Mouse (Mus musculus) frontal cortex, postnatal 36 days (tissue): ENCODE measurements at regions not wholly inside any gene's neighbourhood (a gene's known extent, or its start where the extent isn't known, plus 50 kb on each side); places are given as distances from the start of the nearest gene placed in this dataset.
A peak's percentile ranks its signal among the peaks of the same experiment; 100 is the strongest.
"Not testable (repeated sequence)": the region's sequence is repeated elsewhere in the genome, so short reads cannot be mapped to it uniquely, and the experiment has no call there.

Experiments
- DNase-seq, 2 experiments: peaks; one replicate each; pipeline ENCODE4 v3.0.0; 2022; ENCODE audit warnings: low spot score in 2 of 2

- no peak for DNase-seq
Observed at GRCm38 (mm10) chr3:18522562-18522961, 574.4 kb downstream of the Cypt12 start.

- no peak for DNase-seq
Observed at GRCm38 (mm10) chr3:18524011-18524410, 575.8 kb downstream of the Cypt12 start.

- DNase-seq = no peak
Observed at GRCm38 (mm10) chr3:18557201-18557600, 609.0 kb downstream of the Cypt12 start.

- no peak for DNase-seq
Observed at GRCm38 (mm10) chr3:18560282-18560785, 612.1 kb downstream of the Cypt12 start.

GRCm38 (mm10) chr3:18580911-18581626 is 632.9 kb downstream of the Cypt12 start:
- DNase-seq = not testable (repeated sequence)

- DNase-seq = no peak
Observed at GRCm38 (mm10) chr3:18620608-18621007, 672.4 kb downstream of the Cypt12 start.

- peak; percentile 56 to 61 for DNase-seq
Observed at GRCm38 (mm10) chr3:18623831-18624304, 675.7 kb downstream of the Cypt12 start.

GRCm38 (mm10) chr3:18624381-18625145 is 676.4 kb downstream of the Cypt12 start:
- peak in 1 of 2 experiments; percentile 55 for DNase-seq

GRCm38 (mm10) chr3:18625395-18626328 is 677.5 kb downstream of the Cypt12 start:
- DNase-seq = no peak

- no peak for DNase-seq
Observed at GRCm38 (mm10) chr3:18626375-18626774, 678.2 kb downstream of the Cypt12 start.

- no peak for DNase-seq
Observed at GRCm38 (mm10) chr3:18626820-18627219, 678.6 kb downstream of the Cypt12 start.

GRCm38 (mm10) chr3:18629233-18629632 is 681.0 kb downstream of the Cypt12 start:
- DNase-seq = no peak

- no peak for DNase-seq
Observed at GRCm38 (mm10) chr3:18631601-18632000, 683.4 kb downstream of the Cypt12 start.

- no peak for DNase-seq
Observed at GRCm38 (mm10) chr3:18634855-18635254, 686.6 kb downstream of the Cypt12 start.

- no peak for DNase-seq
Observed at GRCm38 (mm10) chr3:18637553-18637952, 689.3 kb downstream of the Cypt12 start.

- peak in 1 of 2 experiments; percentile 56 for DNase-seq
Observed at GRCm38 (mm10) chr3:18640286-18640685, 692.1 kb downstream of the Cypt12 start.

- no peak for DNase-seq
Observed at GRCm38 (mm10) chr3:18641688-18642087, 693.5 kb downstream of the Cypt12 start.

- peak in 1 of 2 experiments; percentile 76 for DNase-seq
Observed at GRCm38 (mm10) chr3:18643408-18644035, 695.3 kb downstream of the Cypt12 start.

GRCm38 (mm10) chr3:18645481-18645880 is 697.3 kb downstream of the Cypt12 start:
- DNase-seq = no peak

- DNase-seq = no peak
Observed at GRCm38 (mm10) chr3:18645927-18646326, 697.7 kb downstream of the Cypt12 start.

- DNase-seq = no peak
Observed at GRCm38 (mm10) chr3:18653557-18653956, 705.3 kb downstream of the Cypt12 start.
